Mouse (Mus musculus): ENCODE measurements at regions not wholly inside any gene's neighbourhood (a gene's known extent, or its start where the extent isn't known, plus 50 kb on each side); places are given as distances from the start of the nearest gene placed in this dataset.

GRCm38 (mm10) chr5:49856036-49856435 is 202.8 kb downstream of the Adgra3 start:
- TF ChIP-seq CTCF (IDR thresholded peaks at IDR 0.05; ENCODE audit: low read depth, low read length) (no peak), POLR2A (IDR thresholded peaks at IDR 0.05; ENCODE audit: extremely low read depth, insufficient read depth, low read length) (no peak)

Data from liver, adult 2 months (tissue).